Mouse (Mus musculus) brain, embryonic 14.5 days (tissue): ENCODE data around the gene Hcfc2. TPM values are rescaled to one million over a fixed set of nuclear protein-coding genes. Genes with fewer than 3 reads are reported as not detected.

Experiments used
- DNase-seq: peaks from one replicate; pipeline ENCODE4 v3.0.0-alpha.2; 2011; ENCODE audit warnings: low read depth
- CTCF ChIP-seq: fragments of 200-500 bp; IDR thresholded peaks from 2 replicates; pipeline ENCODE4 v1.5.1; 2012; ENCODE audit warnings: inconsistent platforms, mild to moderate bottlenecking, moderate library complexity, borderline replicate concordance; ENCODE audit not compliant: insufficient read depth, insufficient read length; ENCODE audit errors: extremely low read depth
- POLR2A ChIP-seq: fragments of 200-500 bp; IDR thresholded peaks from 2 replicates; pipeline ENCODE4 v1.6.1; 2012; ENCODE audit warnings: mild to moderate bottlenecking, inconsistent platforms, borderline replicate concordance; ENCODE audit not compliant: poor library complexity, insufficient read depth, insufficient read length, severe bottlenecking; ENCODE audit errors: extremely low read depth
- polyA plus RNA-seq: library from polyadenylated mRNA; depleted of rRNA; stranded (reverse); fragments of >200 nt; gene quantifications from 2 replicates; pipeline ENCODE4 v1.2.3, GENCODE M21; 2012

The Hcfc2 gene
- polyA plus RNA-seq, 1 experiment, result 28.5 TPM

DNA sequence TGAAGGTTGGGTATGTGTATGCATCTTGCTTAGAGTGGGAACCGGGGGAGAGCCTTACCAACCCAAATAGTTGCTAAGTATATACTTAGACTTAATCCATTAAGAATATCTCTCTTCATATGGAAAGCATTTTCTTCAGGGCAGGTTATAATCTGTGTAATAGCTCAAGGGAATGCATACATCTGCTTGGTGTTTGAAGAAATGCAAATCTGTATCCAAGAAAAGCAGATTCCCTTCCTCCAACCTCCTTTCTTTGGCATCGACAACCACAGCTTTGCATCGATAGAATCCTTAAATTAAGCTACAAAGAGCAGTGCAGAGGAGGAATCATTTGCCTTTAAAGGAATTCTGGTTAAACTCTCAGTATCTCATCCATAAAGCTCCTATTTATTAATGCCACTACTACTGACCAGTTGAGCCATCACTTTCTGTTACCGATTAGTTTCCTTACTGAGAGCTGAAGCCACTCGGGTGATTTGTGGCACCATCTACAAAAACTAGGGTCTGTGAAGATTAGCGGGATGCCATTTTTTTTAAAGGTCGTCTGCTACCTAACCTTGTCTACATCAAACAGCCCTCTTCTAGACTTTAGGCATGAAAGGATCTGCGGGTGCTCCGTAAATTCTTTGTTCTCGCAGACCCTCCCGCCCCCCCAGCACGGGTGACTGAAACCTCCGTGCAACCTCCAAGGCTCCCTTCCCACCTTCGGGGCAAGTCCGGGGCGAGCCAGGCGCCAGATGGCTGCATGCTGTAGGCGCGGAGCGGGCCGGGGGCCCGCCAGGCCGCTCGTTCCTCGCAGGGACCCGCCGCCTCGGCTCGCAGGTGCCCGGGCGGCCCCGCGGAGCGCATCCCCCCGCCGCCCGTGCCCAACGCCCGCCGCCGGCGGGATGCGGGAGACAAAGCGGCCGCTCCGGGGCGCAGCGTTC, 67.1 kb downstream of the Hcfc2 start:
- peak; percentile 67 for DNase-seq
- TF ChIP-seq POLR2A (0 out of 2 replicates have a peak, but pooled peaks have one; percentile 24), CTCF (no peak)

DNA sequence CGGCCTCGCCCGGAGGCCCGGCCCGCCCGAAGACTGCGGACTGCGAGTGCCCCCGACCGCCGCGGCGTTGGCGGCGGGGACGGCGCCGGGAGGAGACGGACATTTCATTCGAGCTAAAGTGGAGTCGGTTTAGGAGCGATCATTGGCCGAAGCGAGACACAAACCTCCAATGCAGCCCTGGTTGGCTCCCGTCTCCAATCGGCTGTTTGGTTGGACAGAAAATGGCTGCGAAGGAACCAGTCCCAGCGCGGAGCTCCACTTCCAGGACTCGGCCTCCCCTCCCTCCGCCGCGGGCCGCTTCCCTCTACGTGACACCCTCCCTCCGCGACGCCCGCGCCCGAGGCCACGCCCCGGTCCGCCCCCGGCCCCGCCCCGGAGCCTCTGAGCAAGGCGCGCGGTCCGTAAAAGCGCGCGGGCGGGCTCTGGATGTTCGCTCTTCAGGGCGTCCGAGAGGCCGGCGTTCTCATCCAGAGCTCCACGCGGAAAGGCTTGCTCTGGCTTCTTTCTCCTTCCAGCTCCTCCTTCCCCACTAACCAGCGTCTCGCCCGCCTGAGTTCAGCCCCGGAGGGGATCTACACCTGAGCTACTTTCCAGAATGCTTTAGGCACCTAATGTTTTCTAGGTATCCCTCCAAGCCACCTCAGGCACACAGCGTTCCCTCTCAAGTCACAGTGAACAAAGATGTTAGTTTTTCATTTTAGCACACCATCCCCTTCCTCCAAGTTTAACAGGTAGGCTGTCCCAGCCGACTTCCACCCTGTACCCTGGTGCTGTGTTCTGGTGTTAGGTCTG, 68.1 kb downstream of the Hcfc2 start, which contains the start of gene Nfyb:
Gene Nfyb, minus strand, starts transcription at position 305 of the 792 bp plus-strand sequence.
- TF ChIP-seq POLR2A, result peak; percentile 98
- TF ChIP-seq CTCF, result no peak

DNA sequence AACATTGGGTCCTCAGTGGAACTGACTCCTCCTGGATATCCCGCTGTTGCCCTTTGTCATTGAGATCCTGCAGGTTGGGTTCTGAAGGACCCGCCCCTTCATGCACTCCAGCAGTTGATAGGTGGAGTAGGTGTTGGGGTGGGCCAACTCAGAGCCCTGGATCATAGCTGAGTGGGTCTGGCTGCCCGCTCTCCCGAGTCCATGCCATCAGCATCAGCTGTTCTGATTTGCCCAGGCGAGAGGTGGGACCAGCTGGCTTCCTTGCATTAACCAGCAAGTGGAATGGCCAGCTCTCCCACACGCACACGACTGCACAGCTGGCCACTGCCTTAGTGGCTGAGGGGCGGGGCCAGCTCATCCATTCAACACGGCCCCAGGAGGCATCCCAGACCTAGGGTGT, 72.9 kb downstream of the Hcfc2 start:
- DNase-seq, result no peak
- TF ChIP-seq CTCF (no peak), POLR2A (no peak)

More for the DNA sequence above, 68.1 kb downstream of the Hcfc2 start, which contains the start of gene Nfyb:
- peak; percentile 99 for DNase-seq

DNA sequence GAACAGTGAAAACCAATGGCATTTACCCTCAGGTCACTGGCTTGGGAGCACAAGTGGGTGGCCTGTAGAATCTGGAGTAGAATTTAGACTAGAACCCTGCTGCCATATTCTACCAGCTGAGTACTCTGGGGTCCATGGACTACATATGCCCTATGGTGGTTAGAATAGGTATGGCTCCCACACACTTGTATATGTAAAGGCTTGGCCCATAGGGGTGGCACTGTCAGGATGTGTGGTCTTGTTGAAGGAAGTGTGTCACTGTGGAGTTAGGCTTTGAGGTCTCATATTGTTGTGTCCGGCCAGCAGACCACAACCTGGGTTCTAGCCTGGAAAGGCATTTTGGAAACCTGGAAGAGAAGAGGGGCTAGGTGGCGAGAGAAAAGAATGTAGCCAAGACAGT, 74.8 kb downstream of the Hcfc2 start:
- no peak for DNase-seq
- no peak for TF ChIP-seq CTCF
- no peak for TF ChIP-seq POLR2A

DNA sequence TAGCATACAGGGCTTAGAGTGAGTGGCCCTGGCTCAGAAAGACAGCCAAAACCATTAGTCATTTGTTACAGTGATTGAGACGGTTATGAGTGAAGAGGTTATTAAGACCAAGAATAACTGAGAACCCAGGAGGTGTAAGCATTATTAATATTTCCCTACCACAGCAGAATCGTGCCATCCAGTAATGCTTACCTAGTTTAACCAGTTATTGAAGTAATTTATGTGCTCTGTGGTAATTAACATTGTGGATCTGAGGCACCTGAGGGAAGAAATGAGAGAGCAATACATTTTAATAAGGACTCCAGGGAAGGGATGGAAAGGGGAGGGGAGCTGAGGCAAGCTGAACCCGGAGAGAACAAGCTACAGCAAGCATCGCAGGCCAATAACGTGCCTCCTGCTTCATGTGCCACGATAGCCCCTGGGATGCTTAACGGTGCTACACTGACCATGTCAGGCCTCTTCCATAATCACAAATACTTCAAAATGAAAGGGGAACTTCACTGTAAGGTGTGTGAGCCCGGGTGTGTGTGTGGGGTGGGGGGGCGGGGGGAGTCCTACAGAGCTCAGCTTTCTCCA, 75.7 kb downstream of the Hcfc2 start:
- DNase-seq, result no peak
- no peak for TF ChIP-seq CTCF
- no peak for TF ChIP-seq POLR2A

DNA sequence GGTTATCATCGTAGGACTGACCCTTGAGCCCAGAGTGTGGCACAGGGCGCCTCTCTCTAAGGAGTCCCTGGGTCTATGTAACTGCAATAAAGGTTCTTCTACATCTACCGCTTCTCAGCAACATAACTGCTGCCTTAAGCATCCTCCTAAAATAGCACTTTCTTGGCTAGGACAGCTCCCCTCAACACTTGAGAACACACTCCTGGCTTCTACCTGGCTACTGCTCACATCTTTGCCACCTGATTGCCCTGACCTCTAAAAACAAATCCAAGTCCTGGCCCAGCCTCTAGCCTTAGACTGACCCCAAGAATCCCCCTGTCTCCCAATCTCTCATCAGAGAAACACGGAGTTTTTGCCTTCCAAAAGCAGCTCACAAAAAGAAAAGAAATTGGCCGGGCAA, 78.9 kb downstream of the Hcfc2 start:
- no peak for DNase-seq
- TF ChIP-seq POLR2A (no peak), CTCF (no peak)

DNA sequence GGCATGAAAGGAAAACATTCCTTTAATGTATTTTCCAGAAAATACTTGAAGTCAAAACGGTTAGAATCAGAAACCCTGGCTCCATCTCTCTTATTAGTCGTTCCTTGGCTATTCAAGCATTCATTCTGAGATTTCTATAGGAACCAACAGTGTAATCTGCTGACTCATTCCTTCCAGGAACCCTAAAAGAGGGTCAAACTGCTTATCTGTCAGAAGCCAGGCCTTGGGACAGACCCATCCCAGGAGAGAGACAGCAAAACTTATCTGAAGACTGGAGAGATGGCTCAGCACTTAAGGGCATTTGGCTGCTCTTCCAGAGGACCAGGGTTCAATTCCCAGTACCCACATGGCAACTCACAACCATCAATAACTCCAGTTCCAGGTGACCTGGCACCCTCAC, 81.1 kb downstream of the Hcfc2 start:
- DNase-seq, result no peak
- no peak for TF ChIP-seq CTCF
- TF ChIP-seq POLR2A, result no peak

DNA sequence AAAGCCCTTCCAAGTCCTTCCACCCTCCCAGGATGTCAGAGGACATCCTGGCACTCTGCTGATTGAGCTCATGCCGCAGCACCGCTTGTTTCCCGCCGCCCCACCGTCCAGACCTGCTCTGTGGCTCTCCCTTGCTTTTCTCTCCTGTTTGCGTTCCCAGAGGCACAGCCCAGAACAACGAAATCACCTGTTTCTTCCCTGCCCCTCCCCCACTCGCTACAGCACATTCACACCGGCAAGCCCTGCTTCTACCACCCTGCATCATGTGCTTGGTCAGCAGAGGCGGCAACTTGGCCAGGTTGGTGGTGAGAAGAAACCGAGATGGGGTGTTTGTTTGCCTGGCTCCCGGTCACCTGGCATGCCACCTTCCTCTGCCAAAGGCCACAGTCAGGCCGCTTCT, 81.9 kb downstream of the Hcfc2 start:
- no peak for TF ChIP-seq POLR2A
- no peak for TF ChIP-seq CTCF
- DNase-seq, result no peak

DNA sequence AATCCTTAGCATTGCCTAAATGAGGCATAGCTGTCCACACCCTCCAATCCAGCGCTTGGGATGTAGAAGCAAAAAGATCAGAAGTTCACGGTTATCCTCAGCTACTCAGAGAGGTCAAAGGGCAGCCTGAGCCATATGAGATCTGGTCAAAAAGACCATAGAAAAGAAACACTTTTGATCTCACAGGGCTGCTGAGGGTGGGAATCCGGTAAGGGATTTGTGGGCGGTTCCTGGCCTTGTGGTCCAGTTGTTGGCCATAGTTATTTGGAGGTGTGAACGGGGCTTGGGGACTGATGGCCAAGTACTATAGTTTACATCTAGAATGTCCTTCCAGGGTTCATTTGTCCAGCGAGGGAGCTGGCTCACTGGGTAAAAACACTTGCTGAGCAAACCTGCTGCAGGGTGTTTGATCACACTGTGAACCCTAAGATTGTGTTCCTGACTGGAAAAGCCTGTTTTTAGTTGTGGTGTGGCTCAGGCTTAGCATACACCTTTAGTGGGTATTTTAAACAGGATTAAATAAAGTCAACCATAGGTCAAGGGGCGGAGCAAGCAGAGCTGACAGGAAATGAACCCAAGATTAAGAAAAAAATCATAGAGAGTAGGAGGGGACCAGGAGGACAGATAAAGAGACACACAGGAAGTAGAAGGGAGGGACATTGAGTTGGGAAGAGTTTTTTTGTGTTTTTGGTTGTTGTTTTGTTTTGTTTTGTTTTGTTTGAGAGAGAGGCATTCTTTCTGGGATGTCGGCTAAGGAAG, 83.0 kb downstream of the Hcfc2 start:
- DNase-seq, result no peak
- TF ChIP-seq POLR2A (no peak), CTCF (no peak)

DNA sequence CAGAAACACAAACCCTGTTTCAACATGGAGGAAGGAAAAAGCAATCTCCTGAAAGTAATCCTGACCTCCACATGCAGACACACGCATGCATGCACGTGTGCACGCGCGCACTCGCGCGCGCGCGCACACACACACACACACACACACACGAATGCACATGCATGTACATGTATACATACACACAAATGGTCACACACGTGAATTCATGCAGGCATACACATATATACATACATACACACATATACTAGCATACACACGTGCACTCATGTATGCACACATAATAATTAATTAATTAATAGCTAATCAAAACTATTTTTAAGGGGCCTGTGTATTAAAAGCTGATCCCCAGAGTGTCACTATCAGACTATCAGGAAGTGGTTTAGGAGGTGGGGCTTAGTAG, 83.9 kb downstream of the Hcfc2 start:
- TF ChIP-seq POLR2A (no peak), CTCF (no peak)
- no peak for DNase-seq
